Mouse (Mus musculus): ENCODE results near the gene Utrn. TPM values are rescaled to one million over a fixed set of nuclear protein-coding genes. Genes with fewer than 3 reads are reported as not detected.

Gene Utrn
- polyA plus RNA-seq, 1 experiment from 2014 or later = 21.5 TPM

GRCm38 (mm10) chr10:12823437-12824219 lies 45.5 kb downstream of the Utrn start:
- Histone ChIP-seq H3K9me3 (ENCODE audit: control insufficient read depth) (no peaks in the 10 kb centered on the region), H3K4me2 (replicated peaks; ENCODE audit: low read depth) (no peak overlapping the region), H3K27me3 (replicated peaks; ENCODE audit: control insufficient read depth, insufficient read depth, low read length) (no peaks in the 10 kb centered on the region), H3K4me3 (ENCODE audit: low read depth, low read length) (no peak overlapping the region), H3K9ac (ENCODE audit: low read depth, low read length) (no peak overlapping the region), H3K4me1 (replicated peaks; ENCODE audit: control insufficient read depth, insufficient read depth, low read length) (no peaks in the 10 kb centered on the region), H3K36me3 (ENCODE audit: control insufficient read depth, insufficient read depth) (no peaks in the 10 kb centered on the region), H3K27ac (ENCODE audit: low read depth, low read length) (no peak overlapping the region)
- 72% methylated on average over 15 of the region's 15 CpGs for WGBS
- TF ChIP-seq CTCF (IDR thresholded peaks at IDR 0.05; ENCODE audit: low read depth) = no peak
- no peak for ATAC-seq

- Histone ChIP-seq H3K27me3 (replicated peaks; ENCODE audit: control insufficient read depth, insufficient read depth, low read length) (no peaks in the 10 kb centered on the region), H3K4me3 (ENCODE audit: low read depth, low read length) (no peak overlapping the region), H3K9ac (ENCODE audit: low read depth, low read length) (no peak overlapping the region), H3K27ac (ENCODE audit: low read depth, low read length) (no peak overlapping the region), H3K9me3 (ENCODE audit: control insufficient read depth) (no peaks in the 10 kb centered on the region), H3K36me3 (ENCODE audit: control insufficient read depth, insufficient read depth) (no peaks in the 10 kb centered on the region), H3K4me1 (replicated peaks; ENCODE audit: control insufficient read depth, insufficient read depth, low read length) (no peaks in the 10 kb centered on the region), H3K4me2 (replicated peaks; ENCODE audit: low read depth) (no peak overlapping the region)
- no peak for TF ChIP-seq CTCF (IDR thresholded peaks at IDR 0.05; ENCODE audit: low read depth)
- ATAC-seq = 0 out of 2 replicates have a peak, but pooled peaks have one; percentile 41
- WGBS = 51% methylated on average over 13 of the region's 13 CpGs
These were observed 48.0 kb downstream of the Utrn start for GRCm38 (mm10) chr10:12820978-12821735.

GRCm38 (mm10) chr10:12817409-12817808 lies 51.8 kb downstream of the Utrn start:
- 0 out of 2 replicates have a peak, but pooled peaks have one; percentile 45 for ATAC-seq
- H3K4me2 ChIP-seq (replicated peaks; ENCODE audit: low read depth) = no peak overlapping the region
- no peak overlapping the region for H3K27ac ChIP-seq (ENCODE audit: low read depth, low read length)
- WGBS = 88% methylated on average over 6 of the region's 6 CpGs
- H3K36me3 ChIP-seq (ENCODE audit: control insufficient read depth, insufficient read depth) = no peaks in the 10 kb centered on the region
- no peaks in the 10 kb centered on the region for H3K9me3 ChIP-seq (ENCODE audit: control insufficient read depth)
- no peak overlapping the region for H3K4me3 ChIP-seq (ENCODE audit: low read depth, low read length)
- no peak overlapping the region for H3K9ac ChIP-seq (ENCODE audit: low read depth, low read length)
- H3K27me3 ChIP-seq (replicated peaks; ENCODE audit: control insufficient read depth, insufficient read depth, low read length) = no peaks in the 10 kb centered on the region
- TF ChIP-seq CTCF (IDR thresholded peaks at IDR 0.05; ENCODE audit: low read depth) = no peak
- no peaks in the 10 kb centered on the region for H3K4me1 ChIP-seq (replicated peaks; ENCODE audit: control insufficient read depth, insufficient read depth, low read length)

GRCm38 (mm10) chr10:12816530-12816929 lies 52.6 kb downstream of the Utrn start:
- Histone ChIP-seq H3K27me3 (replicated peaks; ENCODE audit: control insufficient read depth, insufficient read depth, low read length) (no peaks in the 10 kb centered on the region), H3K4me1 (replicated peaks; ENCODE audit: control insufficient read depth, insufficient read depth, low read length) (no peaks in the 10 kb centered on the region), H3K4me2 (replicated peaks; ENCODE audit: low read depth) (no peak overlapping the region), H3K4me3 (ENCODE audit: low read depth, low read length) (no peak overlapping the region), H3K27ac (ENCODE audit: low read depth, low read length) (no peak overlapping the region), H3K9ac (ENCODE audit: low read depth, low read length) (no peak overlapping the region), H3K36me3 (ENCODE audit: control insufficient read depth, insufficient read depth) (no peaks in the 10 kb centered on the region), H3K9me3 (ENCODE audit: control insufficient read depth) (no peaks in the 10 kb centered on the region)
- ATAC-seq = no peak
- no peak for TF ChIP-seq CTCF (IDR thresholded peaks at IDR 0.05; ENCODE audit: low read depth)
- WGBS = 88% methylated on average over 6 of the region's 6 CpGs

GRCm38 (mm10) chr10:12814411-12814810 lies 54.8 kb downstream of the Utrn start:
- Histone ChIP-seq H3K9me3 (ENCODE audit: control insufficient read depth) (no peaks in the 10 kb centered on the region), H3K36me3 (ENCODE audit: control insufficient read depth, insufficient read depth) (no peaks in the 10 kb centered on the region), H3K27me3 (replicated peaks; ENCODE audit: control insufficient read depth, insufficient read depth, low read length) (no peaks in the 10 kb centered on the region), H3K4me1 (replicated peaks; ENCODE audit: control insufficient read depth, insufficient read depth, low read length) (no peaks in the 10 kb centered on the region), H3K9ac (ENCODE audit: low read depth, low read length) (no peak overlapping the region), H3K4me3 (ENCODE audit: low read depth, low read length) (no peak overlapping the region), H3K27ac (ENCODE audit: low read depth, low read length) (no peak overlapping the region), H3K4me2 (replicated peaks; ENCODE audit: low read depth) (no peak overlapping the region)
- no peak for TF ChIP-seq CTCF (IDR thresholded peaks at IDR 0.05; ENCODE audit: low read depth)
- ATAC-seq = no peak
- WGBS = 76% methylated on average over 7 of the region's 7 CpGs

- Histone ChIP-seq H3K9me3 (ENCODE audit: control insufficient read depth) (no peaks in the 10 kb centered on the region), H3K4me2 (replicated peaks; ENCODE audit: low read depth) (no peak overlapping the region), H3K36me3 (ENCODE audit: control insufficient read depth, insufficient read depth) (no peaks in the 10 kb centered on the region), H3K9ac (ENCODE audit: low read depth, low read length) (no peak overlapping the region), H3K27ac (ENCODE audit: low read depth, low read length) (no peak overlapping the region), H3K27me3 (replicated peaks; ENCODE audit: control insufficient read depth, insufficient read depth, low read length) (no peaks in the 10 kb centered on the region), H3K4me1 (replicated peaks; ENCODE audit: control insufficient read depth, insufficient read depth, low read length) (no peaks in the 10 kb centered on the region), H3K4me3 (ENCODE audit: low read depth, low read length) (no peak overlapping the region)
- TF ChIP-seq CTCF (IDR thresholded peaks at IDR 0.05; ENCODE audit: low read depth) = no peak
- no peak for ATAC-seq
- WGBS = 81% methylated on average over 4 of the region's 4 CpGs
These were observed 55.3 kb downstream of the Utrn start for GRCm38 (mm10) chr10:12813881-12814280.

Data from intestine, postnatal 0 days (tissue).